Mouse (Mus musculus): ENCODE results near the gene Farp1. TPM values are rescaled to one million over a fixed set of nuclear protein-coding genes. Genes with fewer than 3 reads are reported as not detected.

Gene Farp1
- polyA plus RNA-seq, 1 experiment from 2014 or later: 15.8 TPM

GRCm38 (mm10) chr14:121060484-121060883 is 25.5 kb downstream of the Farp1 start:
- H3K9me3 ChIP-seq: no peaks in the 10 kb centered on the region
- H3K9ac ChIP-seq: no peak overlapping the region
- H3K4me3 ChIP-seq (replicated peaks): no peak overlapping the region
- H3K4me2 ChIP-seq (replicated peaks): no peak overlapping the region
- H3K27ac ChIP-seq: no peak overlapping the region
- 75% methylated on average over 11 of the region's 11 CpGs for WGBS
- H3K36me3 ChIP-seq: no peaks in the 10 kb centered on the region
- no peaks in the 10 kb centered on the region for H3K27me3 ChIP-seq (replicated peaks)
- no peak for ATAC-seq
- H3K4me1 ChIP-seq (replicated peaks): peaks cover 35% of the 10 kb centered on the region

DNA sequence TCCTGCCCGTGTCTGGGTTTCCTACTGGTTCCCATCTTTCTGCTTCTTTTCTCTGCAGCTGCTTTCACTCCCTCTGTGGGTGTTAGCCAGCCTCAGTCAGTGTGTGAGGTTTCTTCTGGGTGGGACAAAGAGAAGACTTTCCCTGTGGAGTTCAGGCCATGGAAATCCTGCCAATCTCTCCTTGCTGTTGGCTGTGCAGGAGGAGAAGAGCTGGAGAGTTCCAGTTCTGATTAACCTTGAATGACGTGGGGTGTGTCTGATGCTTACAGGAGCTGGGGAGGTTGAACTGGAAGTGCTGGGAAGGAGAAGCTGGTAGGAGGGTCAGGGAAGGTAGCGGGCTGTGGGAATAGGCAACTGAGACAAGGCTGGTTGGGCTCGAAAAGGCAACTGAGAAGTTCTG is 26.7 kb downstream of the Farp1 start:
- Histone ChIP-seq H3K4me2 (replicated peaks) (no peak overlapping the region), H3K36me3 (peaks cover 5% of the 10 kb centered on the region; the same call in 1 of the 2 replicates), H3K9ac (no peak overlapping the region), H3K9me3 (no peaks in the 10 kb centered on the region), H3K4me1 (replicated peaks) (peaks cover 31% of the 10 kb centered on the region), H3K27ac (peak overlapping the region; percentile 66), H3K27me3 (replicated peaks) (no peaks in the 10 kb centered on the region), H3K4me3 (replicated peaks) (no peak overlapping the region)
- ATAC-seq: peak; percentile 44; the same call in 1 of the 2 replicates
- 55% methylated on average over 4 of the region's 4 CpGs for WGBS

GRCm38 (mm10) chr14:121062238-121063082 is 27.5 kb downstream of the Farp1 start:
- Histone ChIP-seq H3K9ac (no peak overlapping the region), H3K36me3 (peaks cover 5% of the 10 kb centered on the region; the same call in 1 of the 2 replicates), H3K4me2 (replicated peaks) (no peak overlapping the region), H3K4me3 (replicated peaks) (no peak overlapping the region), H3K27me3 (replicated peaks) (no peaks in the 10 kb centered on the region), H3K4me1 (replicated peaks) (peaks cover 31% of the 10 kb centered on the region), H3K9me3 (no peaks in the 10 kb centered on the region), H3K27ac (peak overlapping the region; percentile 66)
- WGBS: 36% methylated on average over 14 of the region's 14 CpGs
- ATAC-seq: peak; percentile 77

GRCm38 (mm10) chr14:121064726-121065125 is 29.7 kb downstream of the Farp1 start:
- Histone ChIP-seq H3K9ac (no peak overlapping the region), H3K27me3 (replicated peaks) (no peaks in the 10 kb centered on the region), H3K27ac (no peak overlapping the region), H3K36me3 (peaks cover 5% of the 10 kb centered on the region; the same call in 1 of the 2 replicates), H3K4me3 (replicated peaks) (no peak overlapping the region), H3K9me3 (no peaks in the 10 kb centered on the region), H3K4me1 (replicated peaks) (peaks cover 26% of the 10 kb centered on the region), H3K4me2 (replicated peaks) (no peak overlapping the region)
- ATAC-seq: no peak
- WGBS: 95% methylated on average over 1 of the region's 1 CpGs

DNA sequence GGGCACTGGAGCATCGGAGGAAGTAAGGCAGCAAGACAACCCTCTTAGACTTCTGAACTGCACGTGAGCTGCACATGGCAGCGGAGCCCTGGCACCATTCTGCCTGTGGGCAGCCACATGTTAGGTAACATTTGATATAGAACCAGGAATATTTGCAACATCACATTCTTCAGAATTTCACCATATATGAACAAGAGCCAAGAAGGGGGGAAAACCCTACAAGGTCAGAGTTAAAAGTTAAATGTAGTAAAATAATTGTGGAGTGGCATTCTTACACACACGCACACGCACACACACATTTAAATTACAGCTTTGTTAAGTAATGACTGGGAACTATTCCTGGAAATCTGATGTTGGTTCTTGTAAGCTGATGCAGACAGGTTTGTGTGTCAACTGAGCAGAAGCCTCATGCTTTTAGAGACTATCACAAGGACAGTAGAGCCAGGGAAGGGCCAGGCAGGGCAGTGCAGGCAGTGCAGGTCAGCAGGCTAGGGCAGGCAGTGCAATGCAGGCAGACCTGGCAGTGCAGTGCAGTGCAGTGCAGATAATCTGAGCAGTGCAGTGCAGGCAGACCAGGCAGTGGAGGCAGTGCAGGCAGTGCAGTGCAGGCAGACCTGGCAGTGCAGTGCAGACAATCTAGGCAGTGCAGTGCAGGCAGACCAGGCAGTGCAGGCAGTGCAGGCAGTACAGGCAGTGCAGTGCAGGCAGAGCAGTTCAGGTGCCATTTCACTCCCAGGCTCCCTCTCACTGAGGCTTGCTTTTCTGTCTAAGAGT is 38.3 kb downstream of the Farp1 start:
- H3K4me2 ChIP-seq (replicated peaks): no peak overlapping the region
- no peak overlapping the region for H3K27ac ChIP-seq
- H3K9ac ChIP-seq: no peak overlapping the region
- ATAC-seq: peak; percentile 51; the same call in 1 of the 2 replicates
- H3K9me3 ChIP-seq: no peaks in the 10 kb centered on the region
- H3K27me3 ChIP-seq (replicated peaks): no peaks in the 10 kb centered on the region
- no peaks in the 10 kb centered on the region for H3K4me1 ChIP-seq (replicated peaks)
- WGBS: 94% methylated on average over 5 of the region's 5 CpGs
- no peaks in the 10 kb centered on the region for H3K36me3 ChIP-seq
- no peak overlapping the region for H3K4me3 ChIP-seq (replicated peaks)

GRCm38 (mm10) chr14:121074197-121074734 is 39.3 kb downstream of the Farp1 start:
- 89% methylated on average over 2 of the region's 2 CpGs for WGBS

DNA sequence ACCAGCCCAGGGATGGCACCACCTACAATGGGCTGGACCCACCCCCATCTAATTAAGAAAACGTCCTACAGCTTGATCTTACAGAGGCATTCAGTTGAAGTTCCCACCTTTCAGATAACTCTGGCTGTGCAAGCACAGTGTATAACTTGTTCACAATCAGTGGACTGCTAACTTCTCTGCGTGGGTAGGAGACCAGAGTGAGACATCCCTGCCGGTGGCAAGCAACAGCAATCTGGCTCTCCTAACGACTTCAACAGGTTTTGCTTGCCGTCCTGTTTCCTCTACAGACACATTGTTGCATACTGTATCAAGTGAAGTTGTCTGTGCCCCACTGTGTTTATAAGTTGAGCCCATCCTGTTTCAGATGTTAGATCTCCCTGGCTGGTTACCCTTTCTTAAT is 45.7 kb downstream of the Farp1 start:
- no peaks in the 10 kb centered on the region for H3K27me3 ChIP-seq (replicated peaks)
- H3K9me3 ChIP-seq: no peaks in the 10 kb centered on the region
- H3K9ac ChIP-seq: no peak overlapping the region
- H3K4me2 ChIP-seq (replicated peaks): no peak overlapping the region
- H3K4me1 ChIP-seq (replicated peaks): peaks cover 9% of the 10 kb centered on the region
- 85% methylated on average over 5 of the region's 5 CpGs for WGBS
- H3K4me3 ChIP-seq (replicated peaks): no peak overlapping the region
- no peak overlapping the region for H3K27ac ChIP-seq
- peaks cover 3% of the 10 kb centered on the region; the same call in 1 of the 2 replicates for H3K36me3 ChIP-seq
- no peak for ATAC-seq

More at GRCm38 (mm10) chr14:121074197-121074734, 39.3 kb downstream of the Farp1 start:
- Histone ChIP-seq H3K4me3 (replicated peaks) (no peak overlapping the region), H3K27me3 (replicated peaks) (no peaks in the 10 kb centered on the region), H3K4me1 (replicated peaks) (no peaks in the 10 kb centered on the region), H3K4me2 (replicated peaks) (no peak overlapping the region), H3K9me3 (no peaks in the 10 kb centered on the region), H3K9ac (no peak overlapping the region), H3K36me3 (peaks cover 3% of the 10 kb centered on the region; the same call in 1 of the 2 replicates), H3K27ac (no peak overlapping the region)
- no peak for ATAC-seq

DNA sequence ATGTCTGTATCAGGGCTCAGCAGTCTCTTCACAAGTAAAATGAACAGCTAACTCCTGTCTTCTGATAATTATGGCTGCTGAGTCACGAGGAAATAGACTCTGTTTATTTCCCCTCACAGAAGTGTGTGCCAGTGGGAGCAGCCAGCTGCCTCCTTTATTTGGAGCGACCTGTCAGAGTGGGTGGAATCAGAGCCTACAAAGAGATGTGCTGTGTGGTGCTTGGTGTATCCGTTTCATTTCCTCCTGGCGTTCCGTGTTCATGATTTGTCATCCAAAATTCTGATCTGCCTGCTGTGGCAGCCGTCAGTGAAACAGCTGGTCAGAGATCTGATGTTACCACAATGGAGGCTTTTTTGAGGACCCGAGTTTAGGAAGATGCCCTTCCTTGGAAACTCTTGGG is 47.3 kb downstream of the Farp1 start:
- Histone ChIP-seq H3K4me2 (replicated peaks) (no peak overlapping the region), H3K27ac (no peak overlapping the region), H3K9ac (no peak overlapping the region), H3K4me1 (replicated peaks) (peaks cover 9% of the 10 kb centered on the region), H3K9me3 (no peaks in the 10 kb centered on the region), H3K36me3 (peaks cover 6% of the 10 kb centered on the region; the same call in 1 of the 2 replicates), H3K4me3 (replicated peaks) (no peak overlapping the region), H3K27me3 (replicated peaks) (no peaks in the 10 kb centered on the region)
- WGBS: 40% methylated on average over 7 of the region's 7 CpGs
- ATAC-seq: peak; percentile 61; the same call in 1 of the 2 replicates

GRCm38 (mm10) chr14:121082793-121083192 is 47.8 kb downstream of the Farp1 start:
- Histone ChIP-seq H3K36me3 (peaks cover 6% of the 10 kb centered on the region; the same call in 1 of the 2 replicates), H3K27ac (no peak overlapping the region), H3K4me2 (replicated peaks) (no peak overlapping the region), H3K9ac (no peak overlapping the region), H3K4me3 (replicated peaks) (no peak overlapping the region), H3K27me3 (replicated peaks) (no peaks in the 10 kb centered on the region), H3K9me3 (no peaks in the 10 kb centered on the region), H3K4me1 (replicated peaks) (peaks cover 9% of the 10 kb centered on the region)
- ATAC-seq: no peak
- WGBS: 70% methylated on average over 2 of the region's 2 CpGs

GRCm38 (mm10) chr14:121083352-121083751 is 48.4 kb downstream of the Farp1 start:
- Histone ChIP-seq H3K4me3 (replicated peaks) (no peak overlapping the region), H3K9me3 (no peaks in the 10 kb centered on the region), H3K9ac (no peak overlapping the region), H3K36me3 (peaks cover 6% of the 10 kb centered on the region; the same call in 1 of the 2 replicates), H3K4me1 (replicated peaks) (peaks cover 9% of the 10 kb centered on the region), H3K4me2 (replicated peaks) (no peak overlapping the region), H3K27me3 (replicated peaks) (no peaks in the 10 kb centered on the region), H3K27ac (no peak overlapping the region)
- 75% methylated on average over 3 of the region's 3 CpGs for WGBS
- ATAC-seq: no peak

- Histone ChIP-seq H3K4me3 (replicated peaks) (no peak overlapping the region), H3K9me3 (no peaks in the 10 kb centered on the region), H3K9ac (no peak overlapping the region), H3K36me3 (peaks cover 4% of the 10 kb centered on the region; the same call in 1 of the 2 replicates), H3K27ac (no peak overlapping the region), H3K27me3 (replicated peaks) (no peaks in the 10 kb centered on the region), H3K4me1 (replicated peaks) (peaks cover 9% of the 10 kb centered on the region; the same call in 1 of the 2 replicates), H3K4me2 (replicated peaks) (no peak overlapping the region)
- WGBS: 48% methylated on average over 9 of the region's 9 CpGs
- ATAC-seq: peak; percentile 21; the same call in 1 of the 2 replicates
These were observed 57.5 kb downstream of the Farp1 start for GRCm38 (mm10) chr14:121092517-121092916.

DNA sequence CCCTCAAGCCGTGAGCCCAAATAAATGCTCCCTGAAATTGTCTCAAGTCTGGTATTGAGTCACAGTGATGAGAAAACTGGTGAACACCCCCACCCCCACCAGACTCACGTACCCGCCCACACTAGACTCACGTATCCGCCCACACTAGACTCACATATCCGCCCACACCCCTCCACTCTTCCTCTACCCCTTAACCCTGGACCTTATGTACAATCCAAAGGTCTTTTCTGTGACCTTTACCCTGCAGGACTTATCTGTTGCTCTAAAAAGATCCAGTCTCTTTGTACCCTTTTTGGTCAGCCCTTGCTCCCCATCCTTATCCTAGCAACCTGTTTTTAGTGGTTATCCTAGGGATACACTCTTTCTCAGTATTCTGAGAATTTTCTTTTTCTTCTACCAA is 58.9 kb downstream of the Farp1 start:
- Histone ChIP-seq H3K4me1 (replicated peaks) (peaks cover 15% of the 10 kb centered on the region), H3K4me2 (replicated peaks) (no peak overlapping the region), H3K4me3 (replicated peaks) (no peak overlapping the region), H3K27me3 (replicated peaks) (no peaks in the 10 kb centered on the region), H3K36me3 (peaks cover 4% of the 10 kb centered on the region; the same call in 1 of the 2 replicates), H3K9ac (no peak overlapping the region), H3K9me3 (no peaks in the 10 kb centered on the region), H3K27ac (no peak overlapping the region)
- WGBS: 77% methylated on average over 6 of the region's 6 CpGs
- ATAC-seq: no peak
